Mouse (Mus musculus): ENCODE results near the gene Fbxo22.

DNA sequence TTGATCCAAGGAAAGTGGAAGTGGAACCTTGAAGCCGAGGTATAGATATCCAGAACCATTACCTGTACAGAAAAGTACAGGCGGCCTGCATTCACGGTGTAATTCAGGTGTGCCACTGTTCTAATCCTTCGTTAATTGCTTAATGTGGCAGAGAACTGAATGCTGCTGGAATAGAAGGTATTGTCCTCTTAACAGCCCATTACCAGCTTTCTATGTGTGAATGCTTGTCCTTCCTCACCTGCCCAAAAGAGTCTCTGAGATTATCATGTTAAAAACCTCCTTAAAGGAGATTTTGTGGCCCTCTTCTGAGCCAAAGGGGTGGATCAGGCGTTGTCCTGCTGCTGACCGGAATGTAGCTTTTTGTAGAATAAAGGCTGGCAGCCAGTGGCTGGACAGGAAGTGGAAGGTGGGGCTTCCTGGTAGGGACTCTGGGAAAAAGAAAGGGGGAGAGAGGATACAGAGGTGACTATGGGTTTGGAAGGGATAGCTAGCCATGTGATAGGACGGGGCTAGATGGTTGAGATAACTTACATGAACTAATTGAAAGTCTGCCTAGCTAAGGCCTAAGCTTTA, 16.5 kb downstream of the Fbxo22 start:
- TF ChIP-seq CTCF (IDR thresholded peaks at IDR 0.05; ENCODE audit: low read depth, low read length) (no peak), POLR2A (IDR thresholded peaks at IDR 0.05; ENCODE audit: borderline replicate concordance, low read depth, low read length) (no peak)

Data from bone marrow macrophage, adult 2 months (primary cell).